Mouse (Mus musculus) frontal cortex, postnatal 14 days (tissue): ENCODE measurements around the gene Arl15.

Source experiments
- DNase-seq, 2 experiments: peaks; one replicate each; pipeline ENCODE4 v3.0.0; 2022; ENCODE audit warnings: low spot score in 2 of 2

The Arl15 gene

GRCm38 (mm10) chr13:114144052-114145046, 350.0 kb downstream of the Arl15 start:
- DNase-seq, result no peak

- DNase-seq, result no peak
These were observed 350.9 kb downstream of the Arl15 start for GRCm38 (mm10) chr13:114145249-114145648.

GRCm38 (mm10) chr13:114150856-114151697, 356.8 kb downstream of the Arl15 start:
- no peak for DNase-seq

- no peak for DNase-seq
These were observed 357.4 kb downstream of the Arl15 start for GRCm38 (mm10) chr13:114151698-114152069.

- no peak for DNase-seq
These were observed 362.4 kb downstream of the Arl15 start for GRCm38 (mm10) chr13:114156689-114157088.

- DNase-seq, result no peak
These were observed 363.9 kb downstream of the Arl15 start for GRCm38 (mm10) chr13:114158111-114158730.

- no peak for DNase-seq
These were observed 365.5 kb downstream of the Arl15 start for GRCm38 (mm10) chr13:114159634-114160391.

GRCm38 (mm10) chr13:114162753-114163152, 368.4 kb downstream of the Arl15 start:
- DNase-seq, result no peak

- DNase-seq, result no peak
These were observed 371.3 kb downstream of the Arl15 start for GRCm38 (mm10) chr13:114165616-114166015.

- DNase-seq, result no peak
These were observed 372.3 kb downstream of the Arl15 start for GRCm38 (mm10) chr13:114166439-114167183.

- DNase-seq, result no peak
These were observed 375.8 kb downstream of the Arl15 start for GRCm38 (mm10) chr13:114170061-114170460.

GRCm38 (mm10) chr13:114171465-114171864, 377.2 kb downstream of the Arl15 start:
- no peak for DNase-seq

GRCm38 (mm10) chr13:114188107-114188506, 393.8 kb downstream of the Arl15 start:
- no peak for DNase-seq

- no peak for DNase-seq
These were observed 394.5 kb downstream of the Arl15 start for GRCm38 (mm10) chr13:114188801-114189200.

- no peak for DNase-seq
These were observed 395.1 kb downstream of the Arl15 start for GRCm38 (mm10) chr13:114189441-114189840.

GRCm38 (mm10) chr13:114190898-114191297, 396.6 kb downstream of the Arl15 start:
- no peak for DNase-seq

- no peak for DNase-seq
These were observed 404.0 kb downstream of the Arl15 start for GRCm38 (mm10) chr13:114198252-114198799.

GRCm38 (mm10) chr13:114199746-114200145, 405.4 kb downstream of the Arl15 start:
- no peak for DNase-seq

- no peak for DNase-seq
These were observed 406.2 kb downstream of the Arl15 start for GRCm38 (mm10) chr13:114200545-114200944.
